Mouse (Mus musculus) midbrain, embryonic 16.5 days (tissue): ENCODE data around the gene Tm4sf1. TPM values are rescaled to one million over a fixed set of nuclear protein-coding genes. Genes with fewer than 3 reads are reported as not detected.
A peak's percentile ranks its signal among the peaks of the same experiment; 100 is the strongest.

Experiments used
- ATAC-seq: fragments of 200-750 bp; cut with Nextera tagmentation; 2 replicates; pipeline ENCODE4 v1.8.0; 2017; ENCODE audit warnings: moderate TSS enrichment
- H3K27ac ChIP-seq: fragments of 300-500 bp; sonication (generic); 2 replicates; pipeline ENCODE4 v1.5.1; 2014; ENCODE audit warnings: mild to moderate bottlenecking, low read length, mixed read lengths
- H3K27me3 ChIP-seq: fragments of 300-500 bp; sonication (generic); 2 replicates; pipeline ENCODE4 v1.6.1; 2014; ENCODE audit warnings: low read depth, low read length, mixed read lengths; ENCODE audit not compliant: control insufficient read depth, insufficient read depth
- H3K36me3 ChIP-seq: fragments of 300-500 bp; sonication (generic); 2 replicates; pipeline ENCODE4 v1.6.1; 2014; ENCODE audit warnings: mild to moderate bottlenecking, low read length, moderate library complexity, mixed read lengths; ENCODE audit not compliant: control insufficient read depth, insufficient read depth
- H3K4me1 ChIP-seq: fragments of 300-500 bp; sonication (generic); 2 replicates; pipeline ENCODE4 v1.6.1; 2014; ENCODE audit warnings: mild to moderate bottlenecking, low read length, mixed read lengths; ENCODE audit not compliant: control insufficient read depth, insufficient read depth
- H3K4me2 ChIP-seq: fragments of 300-500 bp; sonication (generic); 2 replicates; pipeline ENCODE4 v1.6.1; 2014; ENCODE audit warnings: mild to moderate bottlenecking, low read length, mixed read lengths
- H3K4me3 ChIP-seq: fragments of 300-500 bp; sonication (generic); 2 replicates; pipeline ENCODE4 v1.5.1; 2014; ENCODE audit warnings: low read depth, mild to moderate bottlenecking, low read length, moderate library complexity, mixed read lengths
- H3K9ac ChIP-seq: fragments of 300-500 bp; sonication (generic); 2 replicates; pipeline ENCODE4 v1.6.1; 2014; ENCODE audit warnings: low read depth, low read length, mixed read lengths
- H3K9me3 ChIP-seq: fragments of 300-500 bp; sonication (generic); replicated peaks from 2 replicates; pipeline ENCODE4 v1.6.1; 2014; ENCODE audit warnings: mild to moderate bottlenecking, low read length, mixed read lengths; ENCODE audit not compliant: control insufficient read depth, poor library complexity, severe bottlenecking
- WGBS: fragments of 180-500 bp; shearing (Covaris S2); extraction: QIAGEN DNeasy Blood & Tissue Kit; methylation state at CpG from one replicate; pipeline ENCODE4 v1.1.7; 2014; 5-methylcytosine and 5-hydroxymethylcytosine counted together
- polyA plus RNA-seq: library from polyadenylated mRNA; unstranded; fragments of >200 nt; fragmentation: Nextera tagmentation; extraction: Ambion mirVana; gene quantifications from 2 replicates; pipeline ENCODE4 v1.2.1, GENCODE M21; 2015

Gene Tm4sf1
- polyA plus RNA-seq, 1 experiment from 2014 or later: 22.7 TPM

- H3K4me1 ChIP-seq: no peaks in the 10 kb centered on the region
- ATAC-seq: peak; percentile 71
- no peaks in the 10 kb centered on the region for H3K9me3 ChIP-seq
- WGBS: 36% methylated on average over 6 of the region's 6 CpGs
- no peak overlapping the region for H3K9ac ChIP-seq
- no peaks in the 10 kb centered on the region for H3K36me3 ChIP-seq
- no peak overlapping the region for H3K4me3 ChIP-seq
- H3K27ac ChIP-seq: no peak overlapping the region
- H3K27me3 ChIP-seq: no peaks in the 10 kb centered on the region
- no peak overlapping the region for H3K4me2 ChIP-seq
These were observed 34.1 kb downstream of the Tm4sf1 start for GRCm38 (mm10) chr3:57267559-57268173.

- no peak for ATAC-seq
- no peaks in the 10 kb centered on the region for H3K9me3 ChIP-seq
- H3K9ac ChIP-seq: no peak overlapping the region
- H3K4me3 ChIP-seq: no peak overlapping the region
- no peaks in the 10 kb centered on the region for H3K27me3 ChIP-seq
- H3K4me1 ChIP-seq: no peaks in the 10 kb centered on the region
- no peak overlapping the region for H3K4me2 ChIP-seq
- no peaks in the 10 kb centered on the region for H3K36me3 ChIP-seq
- 73% methylated on average over 2 of the region's 2 CpGs for WGBS
- no peak overlapping the region for H3K27ac ChIP-seq
These were observed 48.7 kb downstream of the Tm4sf1 start for GRCm38 (mm10) chr3:57253041-57253440.

- no peak overlapping the region for H3K9ac ChIP-seq
- H3K9me3 ChIP-seq: no peaks in the 10 kb centered on the region
- H3K4me2 ChIP-seq: no peak overlapping the region
- H3K27me3 ChIP-seq: no peaks in the 10 kb centered on the region
- ATAC-seq: no peak
- H3K4me3 ChIP-seq: no peak overlapping the region
- no peaks in the 10 kb centered on the region for H3K36me3 ChIP-seq
- no peaks in the 10 kb centered on the region for H3K4me1 ChIP-seq
- H3K27ac ChIP-seq: no peak overlapping the region
These were observed 49.2 kb downstream of the Tm4sf1 start for GRCm38 (mm10) chr3:57252551-57252950.

DNA sequence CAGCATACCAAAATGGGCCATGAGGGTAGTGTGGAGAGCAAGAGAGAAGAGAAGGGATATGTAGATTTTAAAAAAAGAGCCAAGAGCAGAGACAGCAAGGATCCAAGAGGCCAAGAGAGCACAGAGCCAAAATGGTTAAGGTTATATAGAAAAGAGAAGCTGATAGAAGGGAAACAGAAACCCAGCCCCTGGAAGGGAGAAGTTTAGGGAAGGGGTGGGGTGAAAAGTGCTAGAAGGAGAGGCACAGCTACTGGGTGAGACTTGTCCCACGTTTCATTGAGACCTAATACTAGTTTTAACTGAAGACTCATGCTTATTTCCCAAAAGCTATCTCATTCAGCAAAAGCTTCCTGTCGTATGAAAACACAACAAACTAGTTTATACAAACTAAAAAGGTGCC lies 56.5 kb downstream of the Tm4sf1 start:
- Histone ChIP-seq H3K4me2 (no peak overlapping the region), H3K27ac (no peak overlapping the region), H3K9ac (no peak overlapping the region), H3K27me3 (no peaks in the 10 kb centered on the region), H3K36me3 (no peaks in the 10 kb centered on the region), H3K4me3 (no peak overlapping the region), H3K4me1 (no peaks in the 10 kb centered on the region), H3K9me3 (no peaks in the 10 kb centered on the region)
- no peak for ATAC-seq
- WGBS: 71% methylated on average over 2 of the region's 2 CpGs

Other genes with a start within 250 kb of the Tm4sf1 start
- not detected in 2 replicates for gene Tm4sf4, start 123.3 kb upstream of the Tm4sf1 start, polyA plus RNA-seq